8 mouse cellular contexts compared by ENCODE assay signal in genomic region chr12:86242563-86242962, GRCm38 (mm10). TPM values are rescaled to one million over a fixed set of nuclear protein-coding genes. Genes with fewer than 3 reads are reported as not detected.
DNase-seq lines count a peak whose midpoint lies in the region; ATAC-seq and TF ChIP-seq lines count a peak whose summit lies in the region.

No protein-coding gene starts in this region.

- TF ChIP-seq CTCF in lung, adult 2 months (IDR thresholded peaks at IDR 0.05; ENCODE audit: insufficient read depth, low read length) = no peak

- 5% methylated on average over 7 of the region's 7 CpGs for WGBS in heart, embryonic 16.5 days
- WGBS in lung, adult 2 months = 2% methylated on average over 7 of the region's 7 CpGs

- no peaks in the 10 kb centered on the region for H3K27me3 ChIP-seq in heart, embryonic 16.5 days (ENCODE audit: control insufficient read depth, insufficient read depth, low read length)

- H3K27ac ChIP-seq in heart, embryonic 16.5 days (ENCODE audit: low read length) = peak overlapping the region; percentile 76; the same call in 1 of the 2 replicates

- peak overlapping the region; percentile 83 for H3K9ac ChIP-seq in heart, embryonic 16.5 days (ENCODE audit: low read length)

- ATAC-seq in heart, embryonic 16.5 days (replicated peaks; ENCODE audit: extremely low read depth, insufficient read depth, low FRiP score) = no peak
- ATAC-seq in neutrophil, adult 5-6 weeks (ENCODE audit: extremely low read depth, insufficient number of reproducible peaks, low FRiP score, poor library complexity, severe bottlenecking) = peak; percentile 31; the same call in 1 of the 2 replicates

- peaks cover 13% of the 10 kb centered on the region for H3K4me1 ChIP-seq in heart, embryonic 16.5 days (ENCODE audit: control insufficient read depth, insufficient read depth, low read length)
- no peaks in the 10 kb centered on the region for H3K4me1 ChIP-seq in lung, adult 2 months (ENCODE audit: control insufficient read depth, insufficient read depth, low read length)

- peaks cover 13% of the 10 kb centered on the region; the same call in 1 of the 2 replicates for H3K36me3 ChIP-seq in heart, embryonic 16.5 days (ENCODE audit: control insufficient read depth, insufficient read depth)

- no peaks in the 10 kb centered on the region for H3K9me3 ChIP-seq in heart, embryonic 16.5 days (replicated peaks; ENCODE audit: control insufficient read depth, low read length)

- no peak for TF ChIP-seq POLR2A in lung, adult 2 months (IDR thresholded peaks at IDR 0.05; ENCODE audit: borderline replicate concordance, extremely low read depth, low read depth, low read length)

- peak overlapping the region; percentile 63 for H3K4me3 ChIP-seq in heart, embryonic 16.5 days (ENCODE audit: low read length)
- H3K4me3 ChIP-seq in lung, adult 2 months (replicated peaks; ENCODE audit: extremely low read depth, low read depth, low read length) = peak overlapping the region; percentile 79

- peak overlapping the region; percentile 89 for H3K4me2 ChIP-seq in heart, embryonic 16.5 days (ENCODE audit: low read depth, low read length)

- peak; percentile 4 to 29 for DNase-seq in CD8-positive naive resting alpha-beta T cell, adult 2 months (ENCODE audit: low read depth in 2 of 2, low spot score in 2 of 2)
- DNase-seq in Muller cell, postnatal 12 days (ENCODE audit: inconsistent ontology term) = peak; percentile 6
- no peak for DNase-seq in lung, adult 2 months
- no peak for DNase-seq in cerebellum, postnatal 36 days
- no peak for DNase-seq in adrenal gland, adult 8-10 months
- DNase-seq in cerebellum, adult 9-11 months = no peak

RNA-seq across cellular contexts. Expression of gene Gpatch2l, which starts 0.9 kb away (rescaled TPM):
- polyA plus RNA-seq in heart, embryonic 16.5 days (2015; fragmentation: Nextera tagmentation; extraction: Ambion mirVana) = 12.2 and 12.8 TPM in 2 replicates
- 10.2 and 13.0 TPM in 2 replicates for polyA plus RNA-seq in lung, adult 2 months (2012; rRNA removed)
- 71.9 and 77.2 TPM in 2 replicates for total RNA-seq in neutrophil, adult 5-6 weeks (2017)
- 10 to 100 TPM; 20.7 to 29.1 (median 24.9) TPM for total RNA-seq in adrenal gland, adult 8-10 months (2022)

Comparison
In these comparisons a context has a peak if more than half of its experiments do, and no peak if none do; other contexts are left out.
1. DNase-seq: peak in CD8-positive naive resting alpha-beta T cell, adult 2 months (2 of 2) and Muller cell, postnatal 12 days (single experiment); none in lung, adult 2 months (single experiment), cerebellum, postnatal 36 days (0 of 2), adrenal gland, adult 8-10 months (single experiment) and cerebellum, adult 9-11 months (single experiment).